Mouse (Mus musculus): Measurements from ENCODE around the gene Trim2.

Gene Trim2

GRCm38 (mm10) chr3:84220326-84220725, 86.4 kb downstream of the Trim2 start:
- DNase-seq (ENCODE audit: low read depth, low spot score) = no peak

DNA sequence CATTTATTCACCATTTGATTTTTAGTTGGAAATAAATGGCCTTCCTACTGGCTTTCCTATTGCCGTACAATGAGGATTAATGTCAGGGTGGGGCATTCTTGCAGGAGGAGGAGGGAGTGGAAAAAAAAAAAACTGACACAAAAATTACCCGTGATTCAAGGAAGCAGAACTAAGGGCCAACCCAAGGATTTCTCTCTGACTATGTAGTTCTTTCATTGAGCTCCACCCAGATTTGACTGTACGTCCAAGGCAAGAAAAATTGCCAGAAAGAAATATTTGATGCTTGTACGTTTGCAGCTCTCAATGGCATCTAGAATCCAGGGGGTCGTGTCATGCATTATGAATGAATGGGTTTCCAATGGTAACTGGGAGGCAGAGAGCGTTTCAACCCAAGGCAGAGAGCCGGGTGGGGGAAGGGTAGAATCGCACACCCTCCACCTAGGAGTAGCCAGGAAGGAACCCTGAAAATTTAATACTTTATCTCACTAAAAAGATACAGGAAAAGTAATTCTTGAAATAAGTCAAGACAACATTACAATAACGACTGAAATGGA, 86.9 kb downstream of the Trim2 start:
- DNase-seq (ENCODE audit: low read depth, low spot score) = no peak

DNA sequence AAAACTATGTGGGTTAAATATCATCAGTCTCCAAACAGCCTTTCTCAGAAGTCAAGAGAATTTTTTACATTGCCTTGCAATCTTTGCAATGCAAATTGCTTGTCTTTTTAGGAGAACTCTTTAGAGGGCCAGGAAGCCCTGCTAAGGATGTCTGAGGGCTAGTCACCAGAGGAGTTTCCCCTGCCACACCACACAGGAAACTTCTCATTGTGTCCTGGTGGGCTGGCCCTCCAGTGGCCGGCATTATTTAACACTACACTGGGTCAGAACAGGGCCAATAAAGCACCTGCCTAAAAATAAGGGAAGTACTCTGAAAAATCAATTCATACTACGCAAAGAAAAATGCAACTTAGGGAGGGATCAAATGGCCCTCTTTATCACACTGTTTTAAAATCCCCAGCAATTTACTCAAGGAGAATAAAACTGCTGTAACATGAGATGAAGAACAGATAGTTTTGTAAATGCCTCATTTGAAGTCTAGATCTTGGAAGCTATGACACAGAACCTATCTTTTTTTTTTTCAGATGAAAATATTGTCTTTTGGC, 87.4 kb downstream of the Trim2 start:
- no peak for DNase-seq (ENCODE audit: low read depth, low spot score)

DNA sequence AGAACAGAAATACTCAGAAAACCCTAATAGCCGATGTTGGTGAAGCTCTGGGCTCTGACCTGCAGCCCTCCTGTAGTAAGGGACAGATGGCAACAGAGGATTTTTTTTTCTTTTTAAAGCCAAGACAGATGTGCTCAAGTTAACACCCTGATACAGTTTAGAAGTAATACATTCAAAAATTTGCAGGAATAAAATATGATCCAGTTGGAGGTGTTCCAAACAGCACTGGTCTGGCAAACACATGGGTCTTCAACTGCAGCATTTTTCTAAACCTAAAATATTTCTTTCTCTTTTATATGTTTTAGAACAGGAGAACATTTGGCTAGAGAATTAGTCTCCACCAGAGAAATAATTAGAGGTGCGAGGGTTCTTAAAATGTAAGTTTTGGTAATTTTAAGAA, 88.2 kb downstream of the Trim2 start:
- DNase-seq (ENCODE audit: low read depth, low spot score) = no peak

- no peak for DNase-seq (ENCODE audit: low read depth, low spot score)
Observed at GRCm38 (mm10) chr3:84217961-84218351, 88.7 kb downstream of the Trim2 start.

GRCm38 (mm10) chr3:84217118-84217960, 89.3 kb downstream of the Trim2 start:
- DNase-seq (ENCODE audit: low read depth, low spot score) = no peak

DNA sequence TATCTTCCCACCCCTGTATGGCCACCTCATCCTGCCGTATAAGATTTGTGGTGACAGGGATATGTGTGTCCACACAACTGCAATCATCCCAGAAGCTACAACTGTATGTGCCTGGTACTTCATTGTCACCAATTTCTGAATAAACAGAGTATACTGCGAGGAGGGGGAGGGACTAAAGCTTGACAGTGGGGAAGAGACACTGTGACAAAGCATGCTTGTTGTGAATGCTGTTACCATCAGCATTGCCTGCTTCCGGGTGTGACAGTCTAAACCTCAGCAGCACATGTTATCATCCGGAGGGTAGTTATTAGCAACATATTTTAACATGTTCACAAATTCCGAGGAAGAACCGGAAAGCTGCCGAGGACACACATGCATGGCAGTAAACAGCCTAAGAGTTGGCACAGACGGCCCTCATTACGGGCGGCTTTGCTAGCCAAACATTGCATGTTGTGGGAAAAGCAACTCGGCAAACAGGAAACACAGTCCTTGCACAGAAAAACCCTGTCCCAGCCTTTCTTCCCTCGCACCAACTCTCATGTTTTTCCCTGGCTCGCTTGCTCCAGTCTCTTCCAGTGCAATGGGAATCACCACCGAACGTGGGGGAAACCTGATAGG, 90.8 kb downstream of the Trim2 start:
- DNase-seq (ENCODE audit: low read depth, low spot score) = no peak

DNA sequence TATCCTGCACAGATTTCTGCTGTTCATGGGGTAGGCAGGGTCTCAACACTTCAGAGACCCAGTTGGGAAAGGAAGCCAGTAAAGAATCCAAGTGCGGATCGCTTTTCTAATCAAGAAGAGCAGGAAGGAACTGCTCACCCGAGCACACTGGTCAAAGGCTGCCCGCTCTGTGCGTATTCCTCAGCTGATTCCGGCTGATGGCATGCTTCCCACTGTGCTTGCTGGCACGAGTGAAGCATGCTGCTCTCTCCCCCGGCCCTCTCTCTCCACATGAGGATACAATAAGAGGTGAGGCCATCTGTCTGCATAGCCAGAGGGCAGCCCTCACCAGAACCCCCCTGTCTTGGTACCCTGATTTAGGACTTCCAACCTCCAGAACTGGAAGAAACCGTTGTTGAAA, 91.4 kb downstream of the Trim2 start:
- no peak for DNase-seq (ENCODE audit: low read depth, low spot score)

GRCm38 (mm10) chr3:84214501-84214900, 92.2 kb downstream of the Trim2 start:
- no peak for DNase-seq (ENCODE audit: low read depth, low spot score)

DNA sequence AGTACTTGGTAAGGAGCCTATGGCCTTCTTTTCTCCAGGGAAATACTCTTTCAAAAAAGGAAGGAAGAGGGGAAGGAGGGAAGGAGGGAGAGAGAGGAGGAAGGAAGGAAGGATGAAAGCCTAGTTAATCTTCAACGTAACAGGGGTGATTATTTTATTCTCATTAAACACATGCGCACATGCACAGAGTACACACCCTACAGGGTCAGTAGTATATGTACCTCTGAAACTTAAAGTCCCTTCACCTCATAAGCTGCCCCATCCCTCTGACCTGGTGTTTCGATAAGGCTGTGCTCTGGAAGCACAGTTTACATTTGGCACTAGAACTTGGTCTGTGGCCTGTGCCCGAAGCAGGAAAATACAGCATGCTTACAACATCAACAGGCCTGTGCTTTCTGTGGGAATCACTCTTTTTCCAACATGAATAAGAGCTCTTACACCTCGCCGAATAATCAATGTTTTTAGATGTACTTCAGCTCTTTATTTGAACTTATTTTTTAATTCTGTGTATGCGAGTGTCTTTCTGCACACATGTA, 95.3 kb downstream of the Trim2 start:
- DNase-seq (ENCODE audit: low read depth, low spot score) = no peak

DNA sequence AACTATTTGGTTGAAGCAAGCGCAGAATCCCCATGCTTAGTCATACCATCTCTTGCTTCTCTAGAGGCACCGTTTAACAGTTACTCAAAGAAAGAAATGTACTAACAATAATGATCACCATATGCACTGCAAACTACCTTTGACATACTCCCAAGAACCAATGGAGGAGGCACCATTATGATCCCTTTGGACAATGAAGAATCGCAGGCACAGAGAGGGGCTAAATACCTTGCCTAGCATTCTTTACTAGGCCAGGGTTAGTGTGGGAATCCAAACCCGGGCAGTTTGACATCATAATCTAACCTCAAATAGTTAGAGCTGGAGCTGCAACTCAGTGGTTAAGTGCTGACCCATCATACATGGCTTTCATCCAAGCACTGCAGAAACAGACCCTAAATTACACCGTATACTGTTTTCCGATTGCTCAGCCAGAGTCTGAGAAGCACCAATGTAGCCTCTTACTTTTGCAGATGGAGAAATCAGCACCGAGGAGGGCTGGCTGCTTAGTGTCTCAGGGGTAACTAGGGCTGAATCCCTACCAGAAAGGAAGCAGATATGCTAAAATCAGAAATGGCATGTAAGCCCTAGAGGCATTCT, 97.7 kb downstream of the Trim2 start:
- DNase-seq (ENCODE audit: low read depth, low spot score) = no peak

GRCm38 (mm10) chr3:84208475-84208874, 98.2 kb downstream of the Trim2 start:
- no peak for DNase-seq (ENCODE audit: low read depth, low spot score)

DNA sequence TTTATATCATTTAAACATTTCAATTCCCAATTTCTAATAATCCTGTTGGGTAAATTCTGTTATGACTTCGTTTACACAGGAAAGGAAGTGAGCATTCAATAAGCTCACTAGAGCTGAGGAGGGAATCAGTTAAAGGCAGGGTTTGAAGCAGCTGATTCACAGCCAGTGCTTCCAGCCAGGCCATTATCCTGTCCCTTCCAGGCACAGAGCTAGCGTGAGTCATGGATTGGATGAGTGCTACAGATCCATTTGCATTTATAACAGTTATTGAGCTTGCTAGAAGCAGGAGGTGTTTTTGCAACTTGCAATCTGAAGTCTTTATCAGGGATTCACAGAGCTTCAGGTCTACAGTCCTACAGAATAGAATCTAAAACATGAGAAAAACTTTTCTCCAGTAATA, 99.3 kb downstream of the Trim2 start:
- no peak for DNase-seq (ENCODE audit: low read depth, low spot score)

GRCm38 (mm10) chr3:84206106-84206505, 100.6 kb downstream of the Trim2 start:
- no peak for DNase-seq (ENCODE audit: low read depth, low spot score)

GRCm38 (mm10) chr3:84205650-84206049, 101.0 kb downstream of the Trim2 start:
- DNase-seq (ENCODE audit: low read depth, low spot score) = no peak

- DNase-seq (ENCODE audit: low read depth, low spot score) = no peak
Observed at GRCm38 (mm10) chr3:84204640-84205039, 102.0 kb downstream of the Trim2 start.

- no peak for DNase-seq (ENCODE audit: low read depth, low spot score)
Observed at GRCm38 (mm10) chr3:84200559-84201420, 105.9 kb downstream of the Trim2 start.

DNA sequence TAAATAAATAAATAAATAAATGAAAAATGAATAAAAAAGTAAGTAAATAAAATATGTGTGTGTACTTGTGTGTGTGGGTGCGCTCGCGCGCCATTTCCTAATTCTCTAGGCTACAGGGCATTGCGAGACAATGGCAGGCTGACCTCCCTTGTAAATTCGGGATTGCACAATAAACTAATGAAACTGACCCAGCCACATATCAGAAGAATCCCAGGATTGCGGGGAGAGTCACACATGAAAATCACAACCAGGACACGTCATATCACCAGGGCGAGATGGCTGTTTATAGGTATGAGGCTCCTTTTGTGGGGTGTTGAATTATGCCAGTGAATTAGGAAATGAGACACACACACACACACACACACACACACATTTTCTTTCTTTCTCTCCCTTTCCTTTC, 107.2 kb downstream of the Trim2 start:
- no peak for DNase-seq (ENCODE audit: low read depth, low spot score)

- no peak for DNase-seq (ENCODE audit: low read depth, low spot score)
Observed at GRCm38 (mm10) chr3:84198229-84198628, 108.4 kb downstream of the Trim2 start.

DNA sequence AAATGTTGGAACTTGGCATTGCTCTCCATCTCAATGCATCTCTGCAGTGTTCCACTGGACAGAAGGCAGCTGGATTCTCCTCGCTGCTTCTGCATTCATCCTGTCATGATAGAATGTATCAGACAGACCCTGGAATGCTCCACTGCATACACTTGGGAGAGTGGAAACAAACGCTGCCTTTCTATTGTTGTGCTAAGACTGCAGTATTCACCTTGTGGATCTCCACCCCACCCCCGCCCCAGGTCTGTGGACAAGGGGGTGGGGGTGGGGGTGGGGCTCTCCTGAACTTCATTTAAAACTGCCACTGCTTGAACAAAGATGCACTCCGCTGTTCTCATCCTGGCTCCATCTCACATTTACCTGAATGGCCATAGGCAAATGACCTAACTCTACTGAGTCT, 112.8 kb downstream of the Trim2 start:
- DNase-seq (ENCODE audit: low read depth, low spot score) = no peak
